Mouse (Mus musculus) left cerebral cortex, postnatal 10 days (tissue): Measurements from ENCODE around the gene Arhgap1. TPM values are rescaled to one million over a fixed set of nuclear protein-coding genes. Genes with fewer than 3 reads are reported as not detected.
"Not testable (repeated sequence)": the region's sequence is repeated elsewhere in the genome, so short reads cannot be mapped to it uniquely, and the experiment has no call there.

Experiments
- DNase-seq, 2 experiments: peaks; one replicate each; pipeline ENCODE4 v3.0.0; 2021 to 2022; ENCODE audit warnings: low spot score in 2 of 2, mixed read lengths in 1 of 2; ENCODE audit errors: extremely low spot score in 1 of 2
- intact Hi-C: fragments of 180-260 bp; cut with DNase I; formaldehyde crosslinking; loops from one replicate; pipeline ENCODE4 v1.15.1; 2025
- total RNA-seq, 2 experiments: library from RNA; stranded (reverse); gene quantifications; 2 replicates each; pipeline ENCODE4 v1.2.3; 2021

Gene Arhgap1
- total RNA-seq: 10 to 100 TPM; 80.2 to 81.5 TPM

- peak; percentile 98 for DNase-seq
- intact Hi-C loops: no loop called here
These were observed at the start of gene Arhgap1, which contains the start of gene Zfp408 for GRCm38 (mm10) chr2:91649553-91650359. Gene Arhgap1, plus strand, starts transcription at chr2:91649860. Gene Zfp408, minus strand, starts transcription at chr2:91649791.

GRCm38 (mm10) chr2:91600475-91600874 lies 49.2 kb upstream of the Arhgap1 start:
- DNase-seq: peak in 1 of 2 experiments; percentile 7

GRCm38 (mm10) chr2:91602389-91602788 lies 47.3 kb upstream of the Arhgap1 start:
- no peak for DNase-seq
- intact Hi-C loops: no loop called here

More at GRCm38 (mm10) chr2:91600475-91600874, 49.2 kb upstream of the Arhgap1 start:
- intact Hi-C loops: no loop called here

GRCm38 (mm10) chr2:91609370-91609769 lies 40.3 kb upstream of the Arhgap1 start:
- DNase-seq, intact Hi-C loops: not testable (repeated sequence)

GRCm38 (mm10) chr2:91622356-91622755 lies 27.3 kb upstream of the Arhgap1 start:
- no peak for DNase-seq
- intact Hi-C loops: no loop called here

- DNase-seq, intact Hi-C loops: not testable (repeated sequence)
These were observed 26.3 kb upstream of the Arhgap1 start for GRCm38 (mm10) chr2:91623366-91623765.

GRCm38 (mm10) chr2:91627486-91627885 lies 22.2 kb upstream of the Arhgap1 start:
- intact Hi-C loops: no loop called here
- DNase-seq: no peak

GRCm38 (mm10) chr2:91628171-91628570 lies 21.5 kb upstream of the Arhgap1 start:
- intact Hi-C loops: no loop called here
- DNase-seq: no peak

GRCm38 (mm10) chr2:91629682-91630081 lies 20.0 kb upstream of the Arhgap1 start:
- no peak for DNase-seq
- intact Hi-C loops: no loop called here

- DNase-seq: no peak
- intact Hi-C loops: no loop called here
These were observed 19.3 kb upstream of the Arhgap1 start for GRCm38 (mm10) chr2:91630384-91630783.

- intact Hi-C loops: no loop called here
- no peak for DNase-seq
These were observed 17.8 kb upstream of the Arhgap1 start for GRCm38 (mm10) chr2:91631826-91632225.

- DNase-seq: no peak
- intact Hi-C loops: no loop called here
These were observed 17.3 kb upstream of the Arhgap1 start for GRCm38 (mm10) chr2:91632316-91632715.

- DNase-seq: no peak
- intact Hi-C loops: no loop called here
These were observed 16.2 kb upstream of the Arhgap1 start for GRCm38 (mm10) chr2:91633334-91633977.

- DNase-seq: no peak
- intact Hi-C loops: no loop called here
These were observed 14.8 kb upstream of the Arhgap1 start for GRCm38 (mm10) chr2:91634841-91635240.

- no peak for DNase-seq
- intact Hi-C loops: no loop called here
These were observed 14.2 kb upstream of the Arhgap1 start for GRCm38 (mm10) chr2:91635486-91635885.

GRCm38 (mm10) chr2:91636229-91636628 lies 13.4 kb upstream of the Arhgap1 start, which contains the start of gene F2:
Gene F2, minus strand, starts transcription at chr2:91636414.
- no peak for DNase-seq
- intact Hi-C loops: no loop called here

- intact Hi-C loops: no loop called here
- DNase-seq: no peak
These were observed 12.8 kb upstream of the Arhgap1 start for GRCm38 (mm10) chr2:91636727-91637338.

- intact Hi-C loops: no loop called here
- DNase-seq: no peak
These were observed 10.7 kb upstream of the Arhgap1 start for GRCm38 (mm10) chr2:91638931-91639330.

GRCm38 (mm10) chr2:91642825-91643415 lies 6.7 kb upstream of the Arhgap1 start:
- no peak for DNase-seq
- intact Hi-C loops: no loop called here
